Mouse (Mus musculus): Measurements from ENCODE around the gene Fbxo22.
A peak's percentile ranks its signal among the peaks of the same experiment; 100 is the strongest.

- TF ChIP-seq CTCF (IDR thresholded peaks at IDR 0.05; ENCODE audit: low read depth): peak; percentile 28
- TF ChIP-seq EP300 (optimal IDR thresholded peaks at IDR 0.05): no peak
Observed at GRCm38 (mm10) chr9:55241863-55242685, 33.3 kb downstream of the Fbxo22 start.
